Mouse (Mus musculus): ENCODE measurements around the gene Zfp933.

GRCm38 (mm10) chr4:147813249-147813765 is 34.9 kb downstream of the Zfp933 start:
- TF ChIP-seq POLR2A (IDR thresholded peaks at IDR 0.05; ENCODE audit: extremely low read depth, insufficient read depth, low read length) (no peak), CTCF (IDR thresholded peaks at IDR 0.05; ENCODE audit: low read depth, low read length) (no peak)

Measured in liver, adult 2 months (tissue).